8 mouse cellular contexts compared by ENCODE assay signal in genomic region chr2:25261870-25262269, GRCm38 (mm10). TPM values are rescaled to one million over a fixed set of nuclear protein-coding genes. Genes with fewer than 3 reads are reported as not detected.
A peak's percentile ranks its signal among the peaks of the same experiment; 100 is the strongest.
DNase-seq lines count a peak whose midpoint lies in the region; ATAC-seq and TF ChIP-seq lines count a peak whose summit lies in the region.

No protein-coding gene starts in this region.

- no peaks in the 10 kb centered on the region for H3K27me3 ChIP-seq in liver, adult 2 months (ENCODE audit: control insufficient read depth, insufficient read depth, low read length)
- peaks cover 23% of the 10 kb centered on the region for H3K27me3 ChIP-seq in embryonic facial prominence, embryonic 12.5 days
- peaks cover 5% of the 10 kb centered on the region; the same call in 1 of the 2 replicates for H3K27me3 ChIP-seq in intestine, embryonic 16.5 days (replicated peaks; ENCODE audit: control insufficient read depth, insufficient read depth, low read length)

- peak overlapping the region; percentile 53 for H3K4me3 ChIP-seq in liver, adult 2 months (ENCODE audit: insufficient read depth, low read depth, low read length)
- H3K4me3 ChIP-seq in embryonic facial prominence, embryonic 12.5 days: peak overlapping the region; percentile 58
- peak overlapping the region; percentile 93 for H3K4me3 ChIP-seq in intestine, embryonic 16.5 days (ENCODE audit: low read length)
- H3K4me3 ChIP-seq in olfactory bulb, adult 2 months (ENCODE audit: insufficient read depth, low read depth, low read length): peak overlapping the region; percentile 48

- peak overlapping the region; percentile 98 for H3K4me2 ChIP-seq in embryonic facial prominence, embryonic 12.5 days (replicated peaks)
- H3K4me2 ChIP-seq in intestine, embryonic 16.5 days (ENCODE audit: low read depth, low read length): peak overlapping the region; percentile 81

- H3K27ac ChIP-seq in liver, adult 2 months (replicated peaks; ENCODE audit: insufficient read depth, low read depth, low read length): peak overlapping the region; percentile 49
- peak overlapping the region; percentile 14; the same call in 1 of the 2 replicates for H3K27ac ChIP-seq in embryonic facial prominence, embryonic 12.5 days
- H3K27ac ChIP-seq in intestine, embryonic 16.5 days (ENCODE audit: low read length): peak overlapping the region; percentile 72
- peak overlapping the region; percentile 74 for H3K27ac ChIP-seq in olfactory bulb, adult 2 months (ENCODE audit: insufficient read depth, low read depth, low read length)

- no peaks in the 10 kb centered on the region for H3K9me3 ChIP-seq in embryonic facial prominence, embryonic 12.5 days
- no peaks in the 10 kb centered on the region for H3K9me3 ChIP-seq in intestine, embryonic 16.5 days (ENCODE audit: control insufficient read depth, low read length)

- no peaks in the 10 kb centered on the region for H3K36me3 ChIP-seq in liver, adult 2 months (ENCODE audit: control insufficient read depth, insufficient read depth, low read length)
- 0 out of 2 replicates have a peak, but pooled peaks cover 2% of the 10 kb centered on the region for H3K36me3 ChIP-seq in embryonic facial prominence, embryonic 12.5 days
- no peaks in the 10 kb centered on the region for H3K36me3 ChIP-seq in intestine, embryonic 16.5 days (ENCODE audit: control insufficient read depth, insufficient read depth, low read length)

- no peak for TF ChIP-seq POLR2A in liver, adult 2 months (IDR thresholded peaks at IDR 0.05; ENCODE audit: extremely low read depth, insufficient read depth, low read length)
- no peak for TF ChIP-seq POLR2A in olfactory bulb, adult 2 months (IDR thresholded peaks at IDR 0.05; ENCODE audit: insufficient read depth, low read depth, low read length)

- peak overlapping the region; percentile 63 for H3K9ac ChIP-seq in liver, adult 2 months (ENCODE audit: low read depth, low read length)
- H3K9ac ChIP-seq in embryonic facial prominence, embryonic 12.5 days: no peak overlapping the region
- peak overlapping the region; percentile 65 for H3K9ac ChIP-seq in intestine, embryonic 16.5 days (ENCODE audit: low read depth, low read length)

- DNase-seq in liver, adult 2 months (ENCODE audit: extremely low read depth, low read depth, low spot score): no peak
- no peak for DNase-seq in liver
- DNase-seq in ovary, adult 18-20 months (ENCODE audit: low spot score): no peak
- DNase-seq in adrenal gland, postnatal 4 days (ENCODE audit: low spot score in 2 of 2): no peak
- no peak for DNase-seq in layer of hippocampus, adult 11-12 months (ENCODE audit: low spot score)

- 37% methylated on average over 12 of the region's 12 CpGs for WGBS in liver, adult 2 months
- WGBS in embryonic facial prominence, embryonic 12.5 days: 42% methylated on average over 12 of the region's 12 CpGs
- 38% methylated on average over 11 of the region's 12 CpGs for WGBS in intestine, embryonic 16.5 days
- 40% methylated on average over 12 of the region's 12 CpGs for whole genome bisulfite sequencing in olfactory bulb, adult 2 months

- H3K79me2 ChIP-seq in liver, adult 2 months (ENCODE audit: control insufficient read depth, insufficient read depth, low read length): peaks cover 9% of the 10 kb centered on the region; the same call in 1 of the 2 replicates

- TF ChIP-seq CTCF in liver, adult 2 months (IDR thresholded peaks at IDR 0.05; ENCODE audit: low read depth, low read length): no peak
- no peak for TF ChIP-seq CTCF in olfactory bulb, adult 2 months (IDR thresholded peaks at IDR 0.05; ENCODE audit: insufficient read depth, low read depth, low read length)

- no peak for ATAC-seq in embryonic facial prominence, embryonic 12.5 days (ENCODE audit: insufficient number of reproducible peaks, insufficient read depth, low FRiP score, low TSS enrichment)
- ATAC-seq in intestine, embryonic 16.5 days: peak; percentile 21

- peaks cover 15% of the 10 kb centered on the region for H3K4me1 ChIP-seq in liver, adult 2 months (ENCODE audit: control insufficient read depth, insufficient read depth, low read length)
- peaks cover 31% of the 10 kb centered on the region for H3K4me1 ChIP-seq in embryonic facial prominence, embryonic 12.5 days
- peaks cover 30% of the 10 kb centered on the region for H3K4me1 ChIP-seq in intestine, embryonic 16.5 days (ENCODE audit: control insufficient read depth, insufficient read depth, low read length)
- H3K4me1 ChIP-seq in olfactory bulb, adult 2 months (ENCODE audit: control insufficient read depth, insufficient read depth, low read length): peaks cover 33% of the 10 kb centered on the region

RNA-seq across cellular contexts. Expression of gene Tprn, which starts 0.5 kb away (rescaled TPM):
- total RNA-seq in liver, adult 2 months (2014; rRNA removed): 0.55 and 2.6 TPM in 2 replicates
- polyA plus RNA-seq in liver, adult 2 months (2012; rRNA removed): 4.2 and 4.3 TPM in 2 replicates
- 9.7 TPM in 2 replicates for polyA plus RNA-seq in embryonic facial prominence, embryonic 12.5 days (2016; fragmentation: Nextera tagmentation; extraction: Ambion mirVana)
- 31.7 and 38.6 TPM in 2 replicates for polyA plus RNA-seq in intestine, embryonic 16.5 days (2015; fragmentation: Nextera tagmentation; extraction: Ambion mirVana)
- not detected in 2 replicates for polyA plus RNA-seq in olfactory bulb, adult 2 months (2012; ENCODE audit: insufficient read depth, insufficient read length, low replicate concordance, missing spikeins)
- 10 to 100 TPM; 15.5 to 18.7 TPM for total RNA-seq in adrenal gland, postnatal 4 days (2021)

RNA-seq across cellular contexts. Expression of gene Tmem203, which starts 6.6 kb away (rescaled TPM):
- 13.8 and 14.5 TPM in 2 replicates for total RNA-seq in liver, adult 2 months (2014; rRNA removed)
- 38.5 and 43.7 TPM in 2 replicates for polyA plus RNA-seq in liver, adult 2 months (2012; rRNA removed)
- polyA plus RNA-seq in embryonic facial prominence, embryonic 12.5 days (2016; fragmentation: Nextera tagmentation; extraction: Ambion mirVana): 21.6 and 23.6 TPM in 2 replicates
- 22.3 and 23.1 TPM in 2 replicates for polyA plus RNA-seq in intestine, embryonic 16.5 days (2015; fragmentation: Nextera tagmentation; extraction: Ambion mirVana)
- not detected in 2 replicates for polyA plus RNA-seq in olfactory bulb, adult 2 months (2012; ENCODE audit: insufficient read depth, insufficient read length, low replicate concordance, missing spikeins)
- total RNA-seq in adrenal gland, postnatal 4 days (2021): 10 to 100 TPM; 28.9 to 38.5 TPM

RNA-seq across cellular contexts. Expression of gene Ssna1, which starts 10.4 kb away (rescaled TPM):
- 12.7 and 17.6 TPM in 2 replicates for total RNA-seq in liver, adult 2 months (2014; rRNA removed)
- 23.0 and 25.5 TPM in 2 replicates for polyA plus RNA-seq in liver, adult 2 months (2012; rRNA removed)
- 218 and 231 TPM in 2 replicates for polyA plus RNA-seq in embryonic facial prominence, embryonic 12.5 days (2016; fragmentation: Nextera tagmentation; extraction: Ambion mirVana)
- 176 and 200 TPM in 2 replicates for polyA plus RNA-seq in intestine, embryonic 16.5 days (2015; fragmentation: Nextera tagmentation; extraction: Ambion mirVana)
- polyA plus RNA-seq in olfactory bulb, adult 2 months (2012; ENCODE audit: insufficient read depth, insufficient read length, low replicate concordance, missing spikeins): not detected in 2 replicates
- total RNA-seq in adrenal gland, postnatal 4 days (2021): 10 to 100 TPM; 56.0 to 56.8 TPM

RNA-seq across cellular contexts. Expression of gene Anapc2, which starts 10.4 kb away (rescaled TPM):
- total RNA-seq in liver, adult 2 months (2014; rRNA removed): 24.0 and 24.6 TPM in 2 replicates
- polyA plus RNA-seq in liver, adult 2 months (2012; rRNA removed): 45.8 and 52.1 TPM in 2 replicates
- 154 and 155 TPM in 2 replicates for polyA plus RNA-seq in embryonic facial prominence, embryonic 12.5 days (2016; fragmentation: Nextera tagmentation; extraction: Ambion mirVana)
- polyA plus RNA-seq in intestine, embryonic 16.5 days (2015; fragmentation: Nextera tagmentation; extraction: Ambion mirVana): 91.4 and 97.3 TPM in 2 replicates
- not detected in 2 replicates for polyA plus RNA-seq in olfactory bulb, adult 2 months (2012; ENCODE audit: insufficient read depth, insufficient read length, low replicate concordance, missing spikeins)
- 100 to 1,000 TPM; 110 to 115 TPM for total RNA-seq in adrenal gland, postnatal 4 days (2021)

RNA-seq across cellular contexts. Expression of gene AL732309.1, which starts 15.2 kb away (rescaled TPM):
- 2.2 and 3.4 TPM in 2 replicates for total RNA-seq in liver, adult 2 months (2014; rRNA removed)
- 4.0 and 7.3 TPM in 2 replicates for polyA plus RNA-seq in liver, adult 2 months (2012; rRNA removed)
- 3.8 and 4.2 TPM in 2 replicates for polyA plus RNA-seq in embryonic facial prominence, embryonic 12.5 days (2016; fragmentation: Nextera tagmentation; extraction: Ambion mirVana)
- polyA plus RNA-seq in intestine, embryonic 16.5 days (2015; fragmentation: Nextera tagmentation; extraction: Ambion mirVana): 7.3 and 9.3 TPM in 2 replicates
- not detected in 2 replicates for polyA plus RNA-seq in olfactory bulb, adult 2 months (2012; ENCODE audit: insufficient read depth, insufficient read length, low replicate concordance, missing spikeins)
- 1 to 10 TPM; 4.4 to 5.9 TPM for total RNA-seq in adrenal gland, postnatal 4 days (2021)

Comparison
In these comparisons a context has a peak if more than half of its experiments do, and no peak if none do; other contexts are left out.
1. H3K27ac ChIP-seq: peak in every context shown above with its lines; median percentile 74 in olfactory bulb, adult 2 months; 72 in intestine, embryonic 16.5 days; 49 in liver, adult 2 months; 14 in embryonic facial prominence, embryonic 12.5 days.
2. RNA of gene Tmem203, which starts 6.6 kb away (polyA plus RNA-seq): 38.5 to 43.7 TPM in liver, adult 2 months, 22.3 to 23.1 TPM in intestine, embryonic 16.5 days and 21.6 to 23.6 TPM in embryonic facial prominence, embryonic 12.5 days; not detected in olfactory bulb, adult 2 months; every median in the first group is over 10 times any median in the second.
3. RNA of gene Ssna1, which starts 10.4 kb away (polyA plus RNA-seq): 218 to 231 TPM in embryonic facial prominence, embryonic 12.5 days, 176 to 200 TPM in intestine, embryonic 16.5 days and 23.0 to 25.5 TPM in liver, adult 2 months; not detected in olfactory bulb, adult 2 months; every median in the first group is over 10 times any median in the second.
4. Peak in every context shown above with its lines, with median percentiles within 50 percentile points of each other: H3K4me3 ChIP-seq.